ENCODE assay signal across 12 mouse cellular contexts in the genomic region with DNA sequence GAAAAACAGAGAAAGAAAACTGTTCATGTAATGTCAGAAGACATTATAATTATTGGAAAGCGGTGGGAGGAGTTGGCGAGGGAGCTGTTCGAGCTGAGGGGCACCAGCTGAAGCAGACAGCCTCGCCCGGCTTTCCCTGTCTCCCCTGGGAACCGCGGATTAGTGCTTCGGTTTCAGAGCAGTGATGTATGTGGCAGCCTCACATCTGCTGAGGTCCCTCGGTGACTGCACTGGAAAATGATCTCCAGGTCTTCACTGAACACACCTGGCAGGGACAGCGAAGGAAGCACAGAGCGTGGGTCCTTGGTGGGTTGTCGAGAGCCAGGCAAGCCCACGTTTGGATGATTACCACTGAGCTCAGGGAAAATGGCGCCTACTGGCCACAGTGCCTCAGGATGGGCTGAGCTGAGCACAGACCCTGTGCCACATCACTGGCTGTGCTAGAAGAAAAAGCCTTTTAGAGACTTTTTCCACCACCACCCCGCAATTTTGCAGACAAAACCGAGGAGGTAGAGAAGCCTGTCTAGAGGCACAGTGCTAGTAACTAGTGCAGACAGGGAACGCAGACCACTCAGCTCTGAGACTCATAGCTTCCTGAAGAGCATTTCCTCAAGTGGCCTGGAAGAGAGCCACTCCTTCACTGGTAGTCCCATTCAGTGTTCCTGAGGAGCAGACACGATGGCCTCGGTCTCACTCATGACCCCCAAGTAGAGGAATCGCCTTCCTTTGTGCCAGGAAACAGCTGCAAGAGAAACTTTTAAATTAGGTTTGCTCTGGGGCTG. TPM values are rescaled to one million over a fixed set of nuclear protein-coding genes. Genes with fewer than 3 reads are reported as not detected.
DNase-seq lines count a peak whose midpoint lies in the region; ATAC-seq lines count a peak whose summit lies in the region.
"Had no signal": no experiment of that assay in that cellular context is flagged by ENCODE, and none has a peak within 500 bp of the region (broad histone marks: within the 10 kb centered on the region; RNA-seq: fewer than 3 reads in every experiment).

No protein-coding gene starts in this region.

- no peaks in the 10 kb centered on the region for H3K27me3 ChIP-seq in hindbrain, embryonic 10.5 days (ENCODE audit: insufficient read depth, poor library complexity, severe bottlenecking)
- H3K27me3 ChIP-seq in limb, embryonic 10.5 days (ENCODE audit: low read depth, poor library complexity, severe bottlenecking): no peaks in the 10 kb centered on the region
- no peaks in the 10 kb centered on the region for H3K27me3 ChIP-seq in midbrain, embryonic 13.5 days

- 78% methylated on average over 20 of the region's 20 CpGs for WGBS in hindbrain, embryonic 10.5 days
- 82% methylated on average over 20 of the region's 20 CpGs for WGBS in limb, embryonic 10.5 days
- WGBS in midbrain, embryonic 13.5 days: 63% methylated on average over 20 of the region's 20 CpGs

- no peaks in the 10 kb centered on the region for H3K9me3 ChIP-seq in hindbrain, embryonic 10.5 days
- H3K9me3 ChIP-seq in limb, embryonic 10.5 days (replicated peaks): no peaks in the 10 kb centered on the region
- no peaks in the 10 kb centered on the region for H3K9me3 ChIP-seq in midbrain, embryonic 13.5 days
- H3K9me3 ChIP-seq: G1E had no signal

- no peak overlapping the region for H3K4me2 ChIP-seq in midbrain, embryonic 13.5 days (replicated peaks)

- 0 out of 2 replicates have a peak overlapping the region, but pooled peaks have one; percentile 0 for H3K27ac ChIP-seq in hindbrain, embryonic 10.5 days
- H3K27ac ChIP-seq in limb, embryonic 10.5 days: peak overlapping the region; percentile 23; the same call in 1 of the 2 replicates
- H3K27ac ChIP-seq in midbrain, embryonic 13.5 days: peak overlapping the region; percentile 30; the same call in 1 of the 2 replicates

- H3K9ac ChIP-seq in midbrain, embryonic 13.5 days (replicated peaks): peak overlapping the region; percentile 39

- peaks cover 24% of the 10 kb centered on the region; the same call in 1 of the 2 replicates for H3K36me3 ChIP-seq in hindbrain, embryonic 10.5 days
- peaks cover 13% of the 10 kb centered on the region; the same call in 1 of the 2 replicates for H3K36me3 ChIP-seq in limb, embryonic 10.5 days
- H3K36me3 ChIP-seq in midbrain, embryonic 13.5 days: peaks cover 36% of the 10 kb centered on the region

- peak; percentile 21 for DNase-seq in kidney, postnatal 14 days
- DNase-seq in kidney, postnatal 36 days: no peak
- no peak for DNase-seq in hindbrain, embryonic 10.5 days (ENCODE audit: low spot score)
- DNase-seq in limb, embryonic 10.5 days (ENCODE audit: low spot score): no peak
- DNase-seq in frontal cortex, adult 2 months (ENCODE audit: extremely low spot score in 1 of 2, low spot score in 1 of 2): no peak

- peak; percentile 55 for ATAC-seq in midbrain, embryonic 13.5 days
- no peak for ATAC-seq in megakaryocyte progenitor cell, adult 5-6 weeks (replicated peaks; ENCODE audit: poor library complexity)
- ATAC-seq: inflammation-experienced regulatory T-cells, adult 6 months had no signal

- peaks cover 8% of the 10 kb centered on the region; the same call in 1 of the 2 replicates for H3K4me1 ChIP-seq in hindbrain, embryonic 10.5 days (replicated peaks)
- H3K4me1 ChIP-seq in limb, embryonic 10.5 days: peaks cover 17% of the 10 kb centered on the region
- H3K4me1 ChIP-seq in midbrain, embryonic 13.5 days (replicated peaks): peaks cover 11% of the 10 kb centered on the region

- H3K4me3 ChIP-seq in hindbrain, embryonic 10.5 days: no peak overlapping the region
- no peak overlapping the region for H3K4me3 ChIP-seq in limb, embryonic 10.5 days
- no peak overlapping the region for H3K4me3 ChIP-seq in midbrain, embryonic 13.5 days (replicated peaks)

RNA-seq across cellular contexts. Expression of a gene that starts 18.9 kb away (rescaled TPM):
- polyA plus RNA-seq in hindbrain, embryonic 10.5 days (2016; fragmentation: Nextera tagmentation; extraction: Ambion mirVana): 35.1 and 48.3 TPM in 2 replicates
- polyA plus RNA-seq in limb, embryonic 10.5 days (2016; fragmentation: Nextera tagmentation; extraction: Ambion mirVana): 53.0 and 54.5 TPM in 2 replicates
- 20.5 and 20.9 TPM in 2 replicates for polyA plus RNA-seq in midbrain, embryonic 13.5 days (2015; fragmentation: Nextera tagmentation; extraction: Ambion mirVana)
- 106 and 126 TPM in 2 replicates for total RNA-seq in megakaryocyte progenitor cell, adult 5-6 weeks (2015)
- 106 and 129 TPM in 2 replicates for total RNA-seq in megakaryocyte progenitor cell, adult 5-6 weeks (2017)
- polyA plus RNA-seq in frontal cortex, adult 2 months (2012; rRNA removed): 11.9 and 12.5 TPM in 2 replicates

RNA-seq across cellular contexts. Expression of a gene that starts 34.6 kb away (rescaled TPM):
- 42.0 and 48.2 TPM in 2 replicates for polyA plus RNA-seq in hindbrain, embryonic 10.5 days (2016; fragmentation: Nextera tagmentation; extraction: Ambion mirVana)
- polyA plus RNA-seq in limb, embryonic 10.5 days (2016; fragmentation: Nextera tagmentation; extraction: Ambion mirVana): 38.8 and 42.3 TPM in 2 replicates
- polyA plus RNA-seq in midbrain, embryonic 13.5 days (2015; fragmentation: Nextera tagmentation; extraction: Ambion mirVana): 52.8 and 53.9 TPM in 2 replicates
- 45.8 and 46.2 TPM in 2 replicates for total RNA-seq in megakaryocyte progenitor cell, adult 5-6 weeks (2015)
- total RNA-seq in megakaryocyte progenitor cell, adult 5-6 weeks (2017): 26.2 and 39.5 TPM in 2 replicates
- 43.2 and 48.8 TPM in 2 replicates for polyA plus RNA-seq in frontal cortex, adult 2 months (2012; rRNA removed)

RNA-seq across cellular contexts. Expression of a gene that starts 41.8 kb away (rescaled TPM):
- polyA plus RNA-seq in hindbrain, embryonic 10.5 days (2016; fragmentation: Nextera tagmentation; extraction: Ambion mirVana): not detected in 2 replicates
- polyA plus RNA-seq in limb, embryonic 10.5 days (2016; fragmentation: Nextera tagmentation; extraction: Ambion mirVana): not detected in 2 replicates
- polyA plus RNA-seq in midbrain, embryonic 13.5 days (2015; fragmentation: Nextera tagmentation; extraction: Ambion mirVana): 0.13 TPM in 1 of 2 replicates, not detected in the other
- not detected in 2 replicates for total RNA-seq in megakaryocyte progenitor cell, adult 5-6 weeks (2015)
- total RNA-seq in megakaryocyte progenitor cell, adult 5-6 weeks (2017): not detected in 2 replicates
- not detected in 2 replicates for polyA plus RNA-seq in frontal cortex, adult 2 months (2012; rRNA removed)
- total RNA-seq: G1E; left cerebral cortex, adult 18-20 months; neutrophil, adult 5-6 weeks had no signal
- polyA plus RNA-seq: cortical plate, adult 2 months; G1E; inflammation-experienced regulatory T-cells, adult 6 months had no signal
